Mouse (Mus musculus) embryonic fibroblast, embryonic 13.5 days (primary cell): ENCODE measurements around the gene Nrsn2. TPM values are rescaled to one million over a fixed set of nuclear protein-coding genes. Genes with fewer than 3 reads are reported as not detected.
"Not testable (repeated sequence)": the region's sequence is repeated elsewhere in the genome, so short reads cannot be mapped to it uniquely, and the experiment has no call there.

Experiments used
- H3K27ac ChIP-seq: 2 replicates; pipeline ENCODE4 v1.5.1; 2012; ENCODE audit warnings: low read length, control low read depth, inconsistent platforms; ENCODE audit not compliant: insufficient read depth
- H3K4me1 ChIP-seq: 2 replicates; pipeline ENCODE4 v1.6.1; 2011; ENCODE audit warnings: low read length; ENCODE audit not compliant: control insufficient read depth, insufficient read depth
- H3K4me3 ChIP-seq: 2 replicates; pipeline ENCODE4 v1.5.1; 2011; ENCODE audit warnings: mild to moderate bottlenecking, control low read depth, low read length; ENCODE audit not compliant: insufficient read depth
- CTCF ChIP-seq: IDR thresholded peaks from 2 replicates; pipeline ENCODE4 v1.5.1; 2011; ENCODE audit warnings: mild to moderate bottlenecking, control low read depth, low read length, moderate library complexity, borderline replicate concordance; ENCODE audit not compliant: insufficient read depth
- POLR2A ChIP-seq: IDR thresholded peaks from 2 replicates; pipeline ENCODE4 v1.6.1; 2011; ENCODE audit warnings: low read depth, mild to moderate bottlenecking, control low read depth, low read length, moderate library complexity
- polyA plus RNA-seq: library from polyadenylated mRNA; stranded (reverse); fragments of >200 nt; gene quantifications from 2 replicates; pipeline ENCODE4 v1.2.4, GENCODE M21; 2011; ENCODE audit warnings: low read depth; ENCODE audit not compliant: missing spikeins, insufficient read length

Nrsn2 gene
- polyA plus RNA-seq, 1 experiment = not detected

GRCm38 (mm10) chr2:152361193-152361592 is 15.2 kb downstream of the Nrsn2 start:
- TF ChIP-seq POLR2A (no peak), CTCF (no peak)
- no peaks in the 10 kb centered on the region for H3K4me1 ChIP-seq
- no peak overlapping the region for H3K27ac ChIP-seq
- H3K4me3 ChIP-seq = no peak overlapping the region

- Histone ChIP-seq H3K4me3 (no peak overlapping the region), H3K4me1 (no peaks in the 10 kb centered on the region), H3K27ac (no peak overlapping the region)
- TF ChIP-seq POLR2A (no peak), CTCF (no peak)
Measured at GRCm38 (mm10) chr2:152360271-152360775, 16.1 kb downstream of the Nrsn2 start.

GRCm38 (mm10) chr2:152359616-152360015 is 16.8 kb downstream of the Nrsn2 start:
- Histone ChIP-seq H3K4me3 (no peak overlapping the region), H3K4me1 (no peaks in the 10 kb centered on the region), H3K27ac (no peak overlapping the region)
- TF ChIP-seq POLR2A (no peak), CTCF (no peak)

GRCm38 (mm10) chr2:152358977-152359376 is 17.5 kb downstream of the Nrsn2 start:
- not testable (repeated sequence) for H3K4me3 ChIP-seq, H3K4me1 ChIP-seq, H3K27ac ChIP-seq

- no peak overlapping the region for H3K4me3 ChIP-seq
- TF ChIP-seq POLR2A = no peak
- TF ChIP-seq CTCF = no peak
- no peak overlapping the region for H3K27ac ChIP-seq
- no peaks in the 10 kb centered on the region for H3K4me1 ChIP-seq
Measured at GRCm38 (mm10) chr2:152357254-152357653, 19.2 kb downstream of the Nrsn2 start.

GRCm38 (mm10) chr2:152349842-152350540 is 26.4 kb downstream of the Nrsn2 start:
- H3K27ac ChIP-seq = peak overlapping the region; percentile 72

GRCm38 (mm10) chr2:152349205-152349604 is 27.2 kb downstream of the Nrsn2 start:
- TF ChIP-seq CTCF (no peak), POLR2A (no peak)
- H3K4me3 ChIP-seq = no peak overlapping the region
- H3K27ac ChIP-seq = peak overlapping the region; percentile 38; the same call in 1 of the 2 replicates
- H3K4me1 ChIP-seq = peaks cover 15% of the 10 kb centered on the region

More at GRCm38 (mm10) chr2:152349842-152350540, 26.4 kb downstream of the Nrsn2 start:
- no peak overlapping the region for H3K4me3 ChIP-seq
- TF ChIP-seq POLR2A (peak; percentile 29; the same call in 1 of the 2 replicates), CTCF (no peak)
- H3K4me1 ChIP-seq = peaks cover 15% of the 10 kb centered on the region

GRCm38 (mm10) chr2:152347722-152348121 is 28.7 kb downstream of the Nrsn2 start:
- Histone ChIP-seq H3K4me1 (peaks cover 15% of the 10 kb centered on the region), H3K4me3 (no peak overlapping the region), H3K27ac (peak overlapping the region; percentile 47; the same call in 1 of the 2 replicates)
- no peak for TF ChIP-seq CTCF
- TF ChIP-seq POLR2A = no peak

GRCm38 (mm10) chr2:152346776-152347465 is 29.5 kb downstream of the Nrsn2 start:
- TF ChIP-seq POLR2A (no peak), CTCF (no peak)
- H3K4me1 ChIP-seq = peaks cover 15% of the 10 kb centered on the region
- H3K27ac ChIP-seq = peak overlapping the region; percentile 47
- no peak overlapping the region for H3K4me3 ChIP-seq

- Histone ChIP-seq H3K4me1 (peaks cover 9% of the 10 kb centered on the region), H3K27ac (no peak overlapping the region), H3K4me3 (no peak overlapping the region)
- TF ChIP-seq POLR2A (no peak), CTCF (no peak)
Measured at GRCm38 (mm10) chr2:152345393-152345792, 31.0 kb downstream of the Nrsn2 start.

- TF ChIP-seq POLR2A = no peak
- no peak for TF ChIP-seq CTCF
- Histone ChIP-seq H3K27ac (peak overlapping the region; percentile 67; the same call in 1 of the 2 replicates), H3K4me3 (no peak overlapping the region), H3K4me1 (peaks cover 9% of the 10 kb centered on the region)
Measured at GRCm38 (mm10) chr2:152344909-152345308, 31.5 kb downstream of the Nrsn2 start.
